Mouse (Mus musculus): Measurements from ENCODE around the gene Pbld1.

Gene Pbld1

GRCm38 (mm10) chr10:63059862-63060261, at the start of gene Pbld1:
Gene Pbld1 (plus strand): TSS chr10:63060162.
- ATAC-seq (ENCODE audit: low TSS enrichment), result no peak

GRCm38 (mm10) chr10:63010268-63010667, 49.7 kb upstream of the Pbld1 start:
- no peak for ATAC-seq (ENCODE audit: low TSS enrichment)

GRCm38 (mm10) chr10:63011556-63011955, 48.4 kb upstream of the Pbld1 start:
- no peak for ATAC-seq (ENCODE audit: low TSS enrichment)

GRCm38 (mm10) chr10:63013476-63013875, 46.5 kb upstream of the Pbld1 start:
- no peak for ATAC-seq (ENCODE audit: low TSS enrichment)

GRCm38 (mm10) chr10:63014168-63014567, 45.8 kb upstream of the Pbld1 start:
- no peak for ATAC-seq (ENCODE audit: low TSS enrichment)

- no peak for ATAC-seq (ENCODE audit: low TSS enrichment)
Measured at GRCm38 (mm10) chr10:63019304-63019703, 40.7 kb upstream of the Pbld1 start.

GRCm38 (mm10) chr10:63021702-63022101, 38.3 kb upstream of the Pbld1 start:
- ATAC-seq (ENCODE audit: low TSS enrichment), result no peak

GRCm38 (mm10) chr10:63022541-63023120, 37.3 kb upstream of the Pbld1 start:
- no peak for ATAC-seq (ENCODE audit: low TSS enrichment)

GRCm38 (mm10) chr10:63023121-63023748, 36.7 kb upstream of the Pbld1 start:
- peak; percentile 55 for ATAC-seq (ENCODE audit: low TSS enrichment)

- peak; percentile 69 for ATAC-seq (ENCODE audit: low TSS enrichment)
Measured at GRCm38 (mm10) chr10:63023749-63024579, 36.0 kb upstream of the Pbld1 start, which contains the start of the genes Hnrnph3 and Pbld2. Gene Hnrnph3 (minus strand): TSS chr10:63024217. Gene Pbld2 (plus strand): TSS chr10:63024315.

- peak; percentile 22 for ATAC-seq (ENCODE audit: low TSS enrichment)
Measured at GRCm38 (mm10) chr10:63024580-63024910, 35.4 kb upstream of the Pbld1 start.

GRCm38 (mm10) chr10:63025016-63025415, 34.9 kb upstream of the Pbld1 start:
- ATAC-seq (ENCODE audit: low TSS enrichment), result no peak

- no peak for ATAC-seq (ENCODE audit: low TSS enrichment)
Measured at GRCm38 (mm10) chr10:63025491-63026011, 34.4 kb upstream of the Pbld1 start.

GRCm38 (mm10) chr10:63026156-63026794, 33.7 kb upstream of the Pbld1 start:
- no peak for ATAC-seq (ENCODE audit: low TSS enrichment)

GRCm38 (mm10) chr10:63026795-63027160, 33.2 kb upstream of the Pbld1 start:
- no peak for ATAC-seq (ENCODE audit: low TSS enrichment)

- no peak for ATAC-seq (ENCODE audit: low TSS enrichment)
Measured at GRCm38 (mm10) chr10:63027376-63028161, 32.4 kb upstream of the Pbld1 start.

- ATAC-seq (ENCODE audit: low TSS enrichment), result no peak
Measured at GRCm38 (mm10) chr10:63028396-63028795, 31.6 kb upstream of the Pbld1 start.

- no peak for ATAC-seq (ENCODE audit: low TSS enrichment)
Measured at GRCm38 (mm10) chr10:63032267-63032666, 27.7 kb upstream of the Pbld1 start.

GRCm38 (mm10) chr10:63032956-63033355, 27.0 kb upstream of the Pbld1 start:
- no peak for ATAC-seq (ENCODE audit: low TSS enrichment)

- ATAC-seq (ENCODE audit: low TSS enrichment), result no peak
Measured at GRCm38 (mm10) chr10:63038571-63039320, 21.2 kb upstream of the Pbld1 start.

Measured in frontal cortex, adult (tissue).